Comparison of ENCODE assay signal across 7 mouse cellular contexts in genomic region chr11:49203129-49203768, GRCm38 (mm10). TPM values are rescaled to one million over a fixed set of nuclear protein-coding genes. Genes with fewer than 3 reads are reported as not detected.
DNase-seq lines count a peak whose midpoint lies in the region; ATAC-seq lines count a peak whose summit lies in the region.

TSS of gene Zfp62 (plus strand) at chr11:49203292.

- H3K9me3 ChIP-seq in limb, embryonic 10.5 days (replicated peaks) = no peaks in the 10 kb centered on the region
- no peaks in the 10 kb centered on the region for H3K9me3 ChIP-seq in midbrain, embryonic 13.5 days

- peak within 1 kb of the TSS; percentile 98 for H3K9ac ChIP-seq in midbrain, embryonic 13.5 days (replicated peaks)

- DNase-seq in adrenal gland, adult 8-10 months = peak; percentile 92
- peak; percentile 95 for DNase-seq in embryo, embryonic 9.5 days (ENCODE audit: extremely low spot score)
- DNase-seq in kidney, adult 11 months = peak; percentile 96
- DNase-seq in limb, embryonic 10.5 days (ENCODE audit: low spot score) = peak; percentile 96
- DNase-seq in spleen, adult 12 weeks (ENCODE audit: low spot score) = peak; percentile 85

- peaks cover 16% of the 10 kb centered on the region for H3K4me1 ChIP-seq in limb, embryonic 10.5 days
- peaks cover 26% of the 10 kb centered on the region for H3K4me1 ChIP-seq in midbrain, embryonic 13.5 days (replicated peaks)

- peak; percentile 82 for ATAC-seq in granulocyte monocyte progenitor cell, adult 5-6 weeks (replicated peaks; ENCODE audit: poor library complexity, severe bottlenecking)
- peak; percentile 95 for ATAC-seq in midbrain, embryonic 13.5 days

- H3K27me3 ChIP-seq in limb, embryonic 10.5 days (ENCODE audit: low read depth, poor library complexity, severe bottlenecking) = no peaks in the 10 kb centered on the region
- no peaks in the 10 kb centered on the region for H3K27me3 ChIP-seq in midbrain, embryonic 13.5 days

- peaks cover 19% of the 10 kb centered on the region for H3K36me3 ChIP-seq in limb, embryonic 10.5 days
- H3K36me3 ChIP-seq in midbrain, embryonic 13.5 days = peaks cover 8% of the 10 kb centered on the region

- peak within 1 kb of the TSS; percentile 100 for H3K27ac ChIP-seq in limb, embryonic 10.5 days
- H3K27ac ChIP-seq in midbrain, embryonic 13.5 days = peak within 1 kb of the TSS; percentile 99

- peak within 1 kb of the TSS; percentile 73 for H3K4me2 ChIP-seq in midbrain, embryonic 13.5 days (replicated peaks)

- H3K4me3 ChIP-seq in limb, embryonic 10.5 days = peak within 1 kb of the TSS; percentile 89
- peak within 1 kb of the TSS; percentile 95 for H3K4me3 ChIP-seq in midbrain, embryonic 13.5 days (replicated peaks)

- WGBS in limb, embryonic 10.5 days = under 1% methylated on average over 47 of the region's 47 CpGs
- WGBS in midbrain, embryonic 13.5 days = 0% methylated on average over 42 of the region's 47 CpGs

RNA-seq across cellular contexts. Expression of gene Zfp62, which starts in this region (rescaled TPM):
- total RNA-seq in adrenal gland, adult 8-10 months (2022) = 10 to 100 TPM; 28.1 to 40.1 (median 36.2) TPM
- total RNA-seq in granulocyte monocyte progenitor cell, adult 5-6 weeks (2014; fragmentation: Nextera tagmentation) = 46.4 and 46.5 TPM in 2 replicates
- 62.2 and 88.5 TPM in 2 replicates for total RNA-seq in granulocyte monocyte progenitor cell, adult 5-6 weeks (2017)
- 34.6 and 48.3 TPM in 2 replicates for polyA plus RNA-seq in limb, embryonic 10.5 days (2016; fragmentation: Nextera tagmentation; extraction: Ambion mirVana)
- 56.6 and 58.5 TPM in 2 replicates for polyA plus RNA-seq in midbrain, embryonic 13.5 days (2015; fragmentation: Nextera tagmentation; extraction: Ambion mirVana)

Comparison
In these comparisons a context has a peak if more than half of its experiments do, and no peak if none do; other contexts are left out.
1. Peak in every context shown above with its lines: DNase-seq, ATAC-seq, H3K4me3 ChIP-seq and H3K27ac ChIP-seq.